Mouse (Mus musculus) kidney, postnatal 10 days (tissue): Measurements from ENCODE around the gene Lmln.
"Not testable (repeated sequence)": the region's sequence is repeated elsewhere in the genome, so short reads cannot be mapped to it uniquely, and the experiment has no call there.

Source experiments
- DNase-seq: peaks from one replicate; pipeline ENCODE4 v3.0.0; 2021; ENCODE audit warnings: mixed read lengths

The Lmln gene

DNA sequence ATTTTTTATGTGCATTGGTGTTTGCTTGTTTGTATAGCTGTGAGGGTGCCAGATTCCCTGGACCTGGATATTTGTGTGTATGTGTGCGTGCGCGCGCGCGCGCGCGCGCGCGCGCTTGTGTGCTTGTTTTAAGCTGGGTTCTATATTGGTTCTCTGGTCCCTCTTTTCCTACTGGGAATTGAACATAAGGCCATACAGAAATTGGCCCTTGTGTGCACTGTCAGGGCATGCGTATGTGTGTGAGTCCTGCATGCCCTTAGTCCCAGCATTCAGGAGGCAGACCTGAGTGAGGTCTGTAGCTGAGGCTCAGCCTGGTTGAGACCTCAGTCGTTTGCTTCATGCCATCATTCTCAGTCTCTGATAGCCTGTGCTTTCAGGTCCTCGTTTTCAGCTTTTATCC lies 4.3 kb upstream of the Lmln start:
- no peak for DNase-seq

DNA sequence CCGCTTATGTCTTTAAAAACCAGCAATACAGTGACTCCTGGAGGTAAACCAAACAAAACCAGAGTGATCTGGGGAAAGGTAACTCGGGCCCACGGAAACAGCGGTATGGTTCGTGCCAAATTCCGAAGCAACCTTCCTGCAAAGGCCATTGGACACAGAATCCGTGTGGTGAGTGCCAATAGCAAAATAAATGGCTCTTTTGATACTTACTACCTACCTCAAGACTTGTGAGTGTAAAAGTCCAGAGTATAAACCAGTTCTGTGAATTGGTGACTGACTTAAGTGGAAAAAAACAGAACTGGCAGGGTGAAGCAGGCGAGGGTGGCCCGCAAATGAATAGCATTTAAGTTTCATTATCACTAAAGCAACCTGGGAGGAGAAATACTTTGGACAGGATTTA lies 3.7 kb upstream of the Lmln start:
- DNase-seq = not testable (repeated sequence)

DNA sequence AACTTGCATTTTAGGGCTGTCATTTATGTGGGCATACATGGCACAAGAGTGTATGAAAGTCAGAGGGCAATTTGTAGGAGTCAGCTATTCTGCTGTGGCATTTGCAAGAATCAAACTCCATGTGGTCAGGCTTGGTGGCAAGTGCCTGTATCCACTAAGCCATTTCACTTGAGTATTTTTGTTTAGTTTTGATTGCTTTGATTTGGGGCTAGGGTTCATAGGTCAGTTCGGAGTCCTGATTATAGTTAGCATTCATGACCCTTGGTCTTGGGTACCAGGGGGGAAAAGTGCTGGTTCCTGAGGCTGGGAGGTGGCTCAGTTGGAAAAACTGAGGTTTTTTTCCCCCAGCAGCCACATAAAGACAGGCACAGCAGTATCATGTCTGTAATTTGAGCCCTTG lies 2.9 kb upstream of the Lmln start:
- no peak for DNase-seq

DNA sequence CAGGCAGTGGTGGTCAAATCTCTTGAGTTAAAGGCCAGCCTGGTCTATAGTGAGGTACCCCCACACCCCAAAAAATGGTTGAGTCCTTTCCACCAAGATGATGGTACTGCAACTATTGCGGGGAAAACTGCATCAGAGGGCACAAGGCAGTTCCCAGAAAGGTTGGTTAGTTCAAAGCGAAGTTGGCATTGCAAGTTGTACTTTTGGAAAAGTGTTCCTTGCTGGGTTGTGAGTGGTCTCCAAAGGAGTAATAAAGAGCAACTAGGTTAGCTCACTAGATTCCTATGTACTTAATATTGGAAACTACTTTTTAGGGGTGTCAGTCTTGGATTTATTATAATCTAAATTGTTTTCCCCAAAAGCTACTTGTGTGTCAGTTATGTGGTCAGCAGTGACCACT lies 1.4 kb upstream of the Lmln start:
- no peak for DNase-seq

DNA sequence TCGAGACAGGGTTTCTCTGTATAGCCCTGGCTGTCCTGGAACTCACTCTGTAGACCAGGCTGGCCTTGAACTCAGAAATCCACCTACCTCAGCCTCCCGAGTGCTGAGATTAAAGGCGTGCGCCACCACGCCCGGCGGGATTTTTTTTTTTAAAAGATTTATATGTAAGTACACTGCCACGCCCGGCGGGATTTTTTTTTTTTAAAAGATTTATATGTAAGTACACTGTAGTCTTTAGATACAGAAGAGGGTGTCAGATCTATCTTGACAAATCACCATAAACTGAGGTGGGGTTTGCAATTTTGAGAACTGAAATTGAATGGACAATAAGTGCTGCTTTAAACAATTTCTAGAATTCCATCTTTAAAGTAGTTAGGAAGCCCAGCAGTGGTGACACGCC lies 921 bp upstream of the Lmln start:
- DNase-seq = no peak

DNA sequence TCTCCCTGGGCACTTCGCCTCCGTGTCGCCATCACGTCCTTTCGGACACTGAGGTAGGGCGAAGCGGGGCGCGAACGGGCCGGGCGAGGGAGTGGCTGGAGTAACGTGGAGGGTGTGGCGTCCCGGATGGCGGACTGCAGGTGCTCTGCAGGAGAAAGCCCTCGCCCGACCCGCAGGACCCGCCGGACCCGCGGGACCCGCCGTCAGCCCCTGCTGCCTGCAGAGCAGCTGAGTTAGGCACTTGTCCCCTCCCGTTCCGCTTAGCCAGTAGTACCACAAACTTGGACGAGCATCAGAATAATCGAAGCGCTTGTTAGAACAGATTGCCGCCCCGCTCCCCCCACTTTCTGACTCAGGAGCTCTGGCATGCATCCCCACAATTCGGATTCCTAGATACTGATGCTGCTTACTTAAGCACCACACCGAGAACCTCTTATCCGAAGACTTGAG lies 386 bp downstream of the Lmln start:
- no peak for DNase-seq

DNA sequence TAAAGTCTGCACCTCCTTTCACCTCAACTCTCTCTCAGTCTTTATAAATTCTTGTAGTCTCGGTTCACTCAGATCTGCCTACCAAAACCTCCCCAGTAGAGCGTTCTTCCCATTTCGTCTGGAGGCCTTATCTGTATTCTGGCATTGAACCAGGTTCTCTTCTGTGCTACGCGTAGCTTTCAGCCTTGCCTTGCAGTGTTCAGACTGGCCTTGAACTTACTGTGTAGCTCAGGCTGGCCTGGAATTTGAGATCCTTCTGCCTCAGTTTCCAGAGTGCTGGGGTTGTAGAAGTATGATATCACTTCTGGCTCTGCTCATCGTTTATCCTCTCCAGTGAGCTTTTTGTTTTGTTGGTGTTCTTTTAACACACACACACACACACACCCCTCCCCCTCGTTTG lies 946 bp downstream of the Lmln start:
- DNase-seq = no peak

DNA sequence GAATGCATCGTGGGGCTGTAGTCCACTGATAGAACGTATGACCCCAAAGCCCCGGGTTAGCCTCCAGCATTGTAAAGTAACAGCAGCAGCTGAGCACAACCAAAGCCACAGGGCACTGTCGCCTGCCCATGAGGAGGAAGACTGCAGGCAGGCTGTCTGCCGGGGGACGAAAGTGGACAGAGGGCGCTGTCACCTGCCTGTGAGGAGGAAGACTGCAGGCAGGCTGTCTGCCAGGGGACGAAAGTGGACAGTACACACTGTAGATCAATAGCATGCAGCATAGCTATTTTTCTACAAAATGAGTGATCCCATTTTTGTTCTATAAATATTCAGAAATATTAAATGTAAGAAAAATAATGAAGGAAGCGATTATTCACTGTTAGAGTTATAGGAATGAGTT lies 2.3 kb downstream of the Lmln start:
- no peak for DNase-seq

DNA sequence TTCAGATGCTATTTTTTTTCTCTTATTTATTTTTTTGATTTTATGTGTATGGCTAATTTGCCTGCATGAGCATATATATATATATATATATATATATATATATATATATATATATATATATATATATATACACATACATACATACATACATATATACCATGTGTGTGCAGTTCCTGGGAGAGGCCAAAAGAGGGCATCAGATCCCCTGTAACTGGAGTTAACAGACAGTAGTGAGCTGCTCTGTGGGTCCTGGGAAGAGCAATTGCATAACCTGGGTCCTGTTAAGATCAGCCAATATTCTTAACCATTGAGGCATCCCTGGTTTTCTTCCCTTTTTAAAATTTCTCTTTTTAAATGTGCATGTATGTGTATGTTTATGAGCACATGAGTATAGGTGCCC lies 8.6 kb downstream of the Lmln start:
- DNase-seq = no peak

DNA sequence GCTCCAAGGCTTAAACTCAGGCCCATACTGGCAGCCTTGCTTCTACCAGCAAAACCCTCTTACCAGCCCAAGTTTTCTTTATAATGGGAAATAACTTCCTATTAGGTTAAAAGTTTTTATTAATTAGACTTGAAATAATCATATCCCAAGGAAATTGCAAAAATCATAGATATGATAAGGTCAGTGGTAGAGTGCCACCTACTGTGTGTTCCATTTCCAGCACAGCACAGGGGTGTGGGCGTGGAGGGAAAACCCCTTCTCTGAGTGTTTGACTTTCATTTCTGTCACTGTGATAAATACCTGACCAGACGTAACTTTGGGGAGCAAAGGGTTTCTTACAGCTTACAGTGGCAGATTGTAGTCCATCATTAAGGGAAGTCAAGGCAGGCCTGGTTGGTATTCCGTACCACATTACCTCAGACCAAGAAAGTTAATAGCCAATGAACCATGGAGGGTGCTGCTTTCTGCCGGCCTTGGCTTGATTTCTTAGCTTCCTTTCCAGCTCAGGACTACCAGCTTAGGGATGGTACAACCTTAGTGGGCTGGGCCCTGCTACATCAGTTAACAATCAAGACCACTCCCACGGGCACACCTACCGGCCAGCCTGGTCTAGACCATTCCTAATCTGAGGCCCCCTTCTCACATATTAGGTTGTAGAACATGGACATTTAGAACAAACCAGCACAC lies 10.7 kb downstream of the Lmln start:
- no peak for DNase-seq

DNA sequence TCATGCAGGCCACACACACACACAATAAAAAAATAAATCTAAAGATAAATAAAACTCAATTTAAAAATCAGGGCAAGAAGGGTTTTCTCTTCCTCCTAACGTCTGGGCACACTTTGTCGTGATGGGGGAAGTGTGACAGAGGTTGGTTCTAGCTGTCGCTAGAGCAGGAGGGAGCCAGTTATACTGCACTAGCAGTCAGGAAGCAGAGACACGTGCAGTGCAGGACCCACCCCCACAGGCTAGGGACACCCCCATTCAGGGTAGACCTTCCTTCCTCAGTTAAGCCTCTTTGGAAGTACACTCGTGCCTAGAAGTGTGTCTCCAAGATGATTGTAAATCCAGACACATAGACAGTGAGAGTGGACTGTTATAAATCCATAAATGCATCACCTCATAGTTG lies 12.6 kb downstream of the Lmln start:
- DNase-seq = no peak

DNA sequence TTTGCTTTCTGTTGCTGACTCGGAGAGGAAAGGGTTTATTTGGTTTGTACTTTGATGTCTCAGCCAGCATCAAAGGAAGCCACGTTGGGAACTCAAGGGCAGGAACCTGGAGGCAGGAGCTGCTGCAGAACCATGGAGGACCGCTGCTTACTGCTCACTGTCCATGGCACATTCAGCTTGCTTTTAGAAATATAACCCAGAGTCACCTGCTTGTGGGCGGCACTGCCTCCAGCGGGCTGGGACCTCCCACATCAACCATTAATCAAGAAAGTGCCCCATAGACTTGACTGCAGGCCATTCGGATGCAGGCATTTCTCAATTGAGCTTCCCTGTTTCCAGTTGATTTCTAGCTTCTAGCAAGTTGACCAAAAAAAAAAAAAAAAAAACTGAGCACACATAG lies 13.8 kb downstream of the Lmln start:
- DNase-seq = no peak

DNA sequence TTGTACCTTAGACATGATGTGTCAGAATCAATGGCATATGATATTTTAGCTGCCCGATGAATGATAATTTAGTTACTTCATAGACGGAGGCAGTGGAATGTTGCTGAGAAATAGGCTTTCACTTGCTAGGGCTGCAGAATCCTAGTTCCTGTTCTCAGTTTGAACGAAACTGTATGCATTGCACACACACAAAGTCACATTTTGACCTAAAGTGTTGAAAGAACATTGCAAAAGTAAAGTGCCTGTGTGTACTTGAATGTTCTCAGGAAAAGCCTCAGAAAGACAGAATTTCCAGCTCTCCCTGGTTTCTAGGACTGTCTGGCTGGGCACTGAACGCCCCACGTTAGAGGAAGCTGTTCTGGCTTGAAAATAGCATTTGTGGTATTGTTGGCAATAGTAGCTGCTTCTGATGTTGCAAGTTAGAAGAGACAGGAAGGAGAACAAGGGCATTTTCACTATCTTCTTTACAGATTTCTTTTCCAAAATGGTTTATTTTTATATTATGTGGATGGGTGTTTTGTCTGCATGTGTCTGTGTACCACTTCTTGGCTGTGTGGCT lies 14.8 kb downstream of the Lmln start:
- DNase-seq = no peak

DNA sequence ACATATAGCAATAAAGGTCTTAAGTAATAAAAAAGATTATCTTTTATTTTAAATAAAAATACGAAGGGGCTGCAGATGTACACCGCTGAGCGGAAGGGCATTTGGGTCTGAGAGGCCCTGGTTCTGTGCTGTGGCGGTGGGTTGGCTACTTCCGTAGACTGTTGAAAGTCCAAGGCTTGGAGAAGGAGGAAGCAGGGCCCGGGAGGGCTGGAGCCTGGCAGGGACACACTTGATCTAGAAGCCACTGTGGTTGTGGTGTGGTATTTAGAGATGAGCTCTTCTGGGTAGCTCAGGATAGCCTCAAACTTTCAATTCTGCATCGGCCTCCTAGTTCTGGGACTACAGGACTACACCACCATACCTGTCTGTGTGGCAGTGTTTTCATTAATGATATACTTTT lies 17.7 kb downstream of the Lmln start:
- DNase-seq = no peak

DNA sequence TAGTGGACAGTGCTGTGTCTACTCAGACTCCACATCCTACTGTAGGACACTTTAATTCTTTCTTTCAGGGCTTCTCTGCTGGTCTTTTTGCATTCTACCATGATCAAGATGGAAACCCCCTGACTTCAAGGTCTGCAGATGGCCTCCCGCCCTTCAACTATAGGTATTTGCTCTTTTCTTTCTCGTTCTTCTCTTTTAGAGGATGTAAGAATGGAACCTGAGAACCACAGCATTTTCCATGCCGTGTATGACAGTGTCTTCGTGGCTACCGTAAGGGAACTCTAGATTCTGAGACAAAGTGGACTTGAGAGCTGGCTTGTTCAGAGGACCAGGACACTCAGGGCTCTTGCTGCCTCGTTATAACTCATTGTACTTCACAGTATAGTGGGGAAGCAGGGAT lies 20.6 kb downstream of the Lmln start:
- DNase-seq = no peak

DNA sequence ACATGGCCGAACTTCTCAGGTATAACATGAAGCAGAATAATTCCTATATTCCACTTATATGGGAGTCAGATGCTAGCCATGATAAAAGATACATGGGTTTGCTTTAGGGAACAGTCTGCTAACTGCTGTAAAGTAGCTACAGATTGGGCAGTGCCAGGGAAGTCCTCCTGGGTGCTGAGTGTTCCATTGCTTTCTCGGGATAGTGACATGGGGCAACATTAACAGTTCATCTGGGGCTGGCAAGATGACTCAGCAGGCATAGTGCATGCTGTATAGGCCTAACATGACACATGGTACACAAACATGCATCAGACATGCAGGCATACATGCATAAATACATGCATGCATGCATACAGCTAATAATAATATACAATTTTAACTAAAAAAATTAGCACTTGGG lies 21.7 kb downstream of the Lmln start:
- DNase-seq = no peak

DNA sequence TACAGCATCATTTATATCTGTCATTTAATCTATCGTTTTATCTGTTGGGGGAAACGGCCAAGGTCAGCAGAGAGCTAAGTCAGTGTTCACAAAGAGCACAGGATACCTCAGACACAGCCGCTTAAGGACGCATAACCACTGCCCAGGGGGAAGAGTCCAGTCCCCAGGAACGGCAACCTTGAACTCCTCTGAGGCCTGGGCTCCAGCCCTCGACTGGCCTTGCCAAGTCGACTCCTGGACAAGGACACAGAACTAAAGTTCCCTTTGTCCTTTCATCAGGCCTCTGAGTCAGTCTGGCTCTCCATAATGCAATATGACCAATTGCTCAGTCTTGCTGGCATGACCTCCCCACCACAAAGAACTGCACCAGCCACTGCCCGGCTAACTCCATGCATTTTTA lies 23.3 kb downstream of the Lmln start:
- DNase-seq = no peak

DNA sequence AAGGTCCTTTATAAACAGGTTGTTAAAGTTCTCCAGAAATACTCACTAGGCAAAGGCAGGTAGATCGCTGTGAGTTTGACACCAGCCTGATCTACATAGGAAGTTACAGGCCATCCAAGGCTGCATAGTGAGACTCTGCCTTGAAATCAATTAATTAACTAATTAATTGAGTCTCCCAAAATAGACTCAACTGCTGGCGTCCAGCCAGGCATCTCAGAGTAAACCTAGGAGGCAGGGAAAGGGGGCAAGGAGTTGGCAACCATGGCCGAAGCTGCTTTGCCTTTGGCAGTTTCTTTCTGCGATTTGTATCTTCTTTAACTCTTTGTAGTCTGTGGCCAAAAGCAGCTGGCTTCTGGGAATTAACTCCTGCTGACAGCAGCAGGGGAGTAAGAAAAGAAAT lies 51.4 kb downstream of the Lmln start:
- DNase-seq = peak; percentile 20

DNA sequence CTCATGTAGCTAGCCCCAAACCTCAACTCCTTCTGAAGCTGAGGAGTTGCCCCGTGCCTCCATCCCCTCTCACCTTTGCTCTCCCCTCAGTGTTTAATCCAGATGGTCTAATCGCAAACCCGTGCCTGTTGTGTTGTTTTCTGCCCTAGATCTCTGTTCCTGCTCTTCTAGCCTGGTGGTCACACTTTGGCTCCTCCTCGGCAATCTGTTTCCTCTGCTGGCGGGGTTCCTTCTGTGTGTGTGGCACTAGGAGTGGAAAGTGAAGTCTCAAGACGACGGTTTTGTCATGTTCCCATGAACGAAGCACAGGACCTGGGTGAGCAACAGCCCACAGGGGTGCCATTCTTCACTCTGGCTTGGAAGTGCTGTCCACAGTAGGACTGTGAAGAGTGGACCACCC lies 61.1 kb downstream of the Lmln start:
- DNase-seq = no peak

DNA sequence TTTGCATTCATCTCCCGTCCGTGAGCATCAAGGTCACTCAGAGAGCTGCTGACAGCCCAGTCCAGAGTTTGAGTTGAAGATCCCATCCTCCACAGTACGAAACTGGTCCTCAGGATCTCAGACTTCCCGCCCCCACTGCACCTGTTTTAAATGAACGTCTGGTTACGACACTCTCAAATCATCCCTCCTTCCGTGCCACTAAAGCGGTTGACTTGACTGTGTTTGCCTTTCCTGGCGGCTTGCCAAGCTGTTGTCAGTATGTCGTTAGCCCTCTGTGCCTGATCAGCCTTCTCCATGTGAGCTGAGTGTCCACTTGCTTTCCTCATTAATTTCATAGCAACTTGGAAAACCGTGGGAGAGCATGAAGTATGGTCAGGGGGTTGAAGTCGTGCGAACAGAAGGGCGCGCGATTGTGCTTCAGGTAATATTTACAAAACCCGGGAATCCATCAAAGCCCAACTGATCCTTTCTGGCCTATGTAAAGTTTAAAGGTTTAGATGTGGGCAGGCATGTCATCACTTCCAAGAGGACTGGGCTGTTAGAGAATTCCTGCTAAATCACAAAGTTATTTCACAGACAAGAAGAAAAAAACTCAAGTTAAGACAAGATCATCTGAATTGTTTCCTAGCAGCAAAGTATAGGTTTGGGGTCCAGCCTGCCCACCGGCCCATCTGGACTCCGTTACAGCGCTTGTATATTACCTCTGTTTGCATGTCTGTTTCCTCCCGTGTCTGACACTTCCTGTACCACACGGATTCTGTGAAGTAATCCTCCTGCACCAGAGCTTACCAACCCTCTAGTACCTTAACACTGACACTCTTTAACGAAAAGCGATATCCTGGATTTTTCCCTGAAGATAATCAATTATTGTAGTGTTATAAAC lies 61.9 kb downstream of the Lmln start:
- peak; percentile 46 for DNase-seq

DNA sequence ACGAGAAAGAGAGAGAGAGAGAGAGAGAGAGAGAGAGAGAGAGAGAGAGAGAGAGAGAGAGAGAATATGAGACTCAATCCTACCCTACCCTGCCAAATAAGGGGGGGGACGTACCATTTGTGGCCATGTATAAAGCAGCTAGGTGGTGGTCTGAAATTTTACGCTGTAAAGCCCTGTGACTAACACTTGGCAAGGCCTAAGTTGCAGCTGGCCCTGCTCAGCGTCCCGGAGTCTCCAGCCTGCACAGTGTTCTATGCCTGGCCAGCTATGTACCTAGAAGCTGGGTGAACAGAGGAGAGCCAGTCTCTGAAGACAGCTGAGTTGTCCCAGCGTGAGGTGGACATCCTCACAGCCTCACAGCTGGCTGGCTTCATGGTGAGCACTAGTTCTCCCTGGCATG lies 64.7 kb downstream of the Lmln start:
- DNase-seq = no peak

DNA sequence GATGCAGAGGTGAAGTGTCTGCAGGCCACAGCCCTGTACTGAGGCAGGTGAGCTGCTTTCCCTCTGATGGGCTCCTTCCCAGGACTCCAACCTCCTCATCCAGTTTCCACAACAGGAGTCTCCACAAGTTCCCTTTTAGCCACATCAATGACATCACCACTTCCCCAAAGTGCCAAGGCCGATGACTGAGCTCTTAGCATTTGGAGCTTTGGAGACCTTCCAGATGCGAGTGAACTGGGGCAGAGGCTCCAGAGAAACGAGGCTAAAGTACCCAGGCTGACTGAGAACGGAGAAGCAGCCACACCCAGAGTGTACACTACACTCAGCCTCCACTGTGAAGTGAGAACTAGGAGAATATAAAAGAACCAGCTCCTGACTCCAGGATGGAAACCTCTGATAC lies 68.4 kb downstream of the Lmln start:
- no peak for DNase-seq

DNA sequence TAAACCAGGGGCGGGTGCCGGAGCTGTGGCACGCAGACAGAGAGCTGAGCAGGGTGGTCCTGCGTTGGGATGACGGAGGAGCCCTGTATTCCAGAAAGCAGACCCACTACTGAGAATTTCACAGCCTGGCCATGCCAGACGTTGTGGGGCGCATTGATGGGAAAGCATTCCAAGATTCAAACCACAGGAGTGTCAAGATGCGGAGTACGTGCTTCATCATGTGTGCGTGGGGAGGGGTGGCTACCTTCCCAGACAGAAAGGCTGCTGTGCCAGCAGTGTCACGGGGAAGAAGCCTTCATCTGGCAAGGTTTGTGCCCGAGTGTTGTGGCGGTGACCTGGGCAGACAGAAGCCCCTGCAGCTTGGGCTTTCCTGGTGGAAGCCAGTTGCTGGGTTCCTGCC lies 70.9 kb downstream of the Lmln start:
- no peak for DNase-seq

DNA sequence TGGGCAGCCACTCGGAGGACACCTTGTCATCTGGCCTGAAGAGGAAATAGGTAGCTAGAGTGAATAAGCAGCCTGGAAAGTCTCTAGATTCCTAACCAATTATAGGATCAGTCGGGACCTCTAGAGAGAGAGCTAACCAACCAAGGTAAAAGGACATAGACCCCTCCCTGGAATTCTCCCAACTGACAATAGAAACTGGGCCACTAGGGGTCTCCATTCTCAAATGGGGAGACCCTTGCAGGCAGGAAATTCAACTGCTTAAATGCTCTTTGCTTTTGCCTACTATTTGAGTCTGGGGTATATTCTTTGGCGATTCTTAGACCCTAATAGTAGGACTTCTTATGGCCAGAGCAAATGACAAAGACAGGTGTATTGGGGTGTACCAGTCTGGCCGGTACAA lies 72.8 kb downstream of the Lmln start:
- DNase-seq = no peak
